Mouse (Mus musculus) stomach, postnatal 0 days (tissue): ENCODE measurements at regions not wholly inside any gene's neighbourhood (a gene's known extent, or its start where the extent isn't known, plus 50 kb on each side); places are given as distances from the start of the nearest gene placed in this dataset.

ENCODE experiments used
- ATAC-seq: fragments of 200-750 bp; cut with Nextera tagmentation; 2 replicates; pipeline ENCODE4 v1.8.0; 2017; ENCODE audit not compliant: low FRiP score, low TSS enrichment
- DNase-seq: peaks from one replicate; pipeline ENCODE4 v3.0.0-alpha.2; 2016; ENCODE audit warnings: low spot score
- H3K27ac ChIP-seq: fragments of 300-500 bp; sonication (generic); replicated peaks from 2 replicates; pipeline ENCODE4 v1.5.1; 2014; ENCODE audit warnings: mild to moderate bottlenecking, control low read depth
- H3K27me3 ChIP-seq: fragments of 300-500 bp; sonication (generic); 2 replicates; pipeline ENCODE4 v1.6.1; 2014; ENCODE audit warnings: low read length; ENCODE audit not compliant: control insufficient read depth, insufficient read depth
- H3K36me3 ChIP-seq: fragments of 300-500 bp; sonication (generic); 2 replicates; pipeline ENCODE4 v1.6.1; 2014; ENCODE audit warnings: low read length, mixed read lengths; ENCODE audit not compliant: control insufficient read depth, insufficient read depth
- H3K4me1 ChIP-seq: fragments of 300-500 bp; sonication (generic); replicated peaks from 2 replicates; pipeline ENCODE4 v1.6.1; 2014; ENCODE audit warnings: antibody characterized with exemption; ENCODE audit not compliant: control insufficient read depth, insufficient read depth
- H3K4me2 ChIP-seq: fragments of 300-500 bp; sonication (generic); replicated peaks from 2 replicates; pipeline ENCODE4 v1.6.1; 2014; ENCODE audit warnings: low read depth, mild to moderate bottlenecking, control low read depth, moderate library complexity
- H3K4me3 ChIP-seq: fragments of 300-500 bp; sonication (generic); 2 replicates; pipeline ENCODE4 v1.5.1; 2014; ENCODE audit warnings: low read depth, low read length, control low read depth
- H3K9ac ChIP-seq: fragments of 300-500 bp; sonication (generic); 2 replicates; pipeline ENCODE4 v1.6.1; 2014; ENCODE audit warnings: mild to moderate bottlenecking, low read length, control low read depth, mixed read lengths
- H3K9me3 ChIP-seq: fragments of 300-500 bp; sonication (generic); 2 replicates; pipeline ENCODE4 v1.6.1; 2016; ENCODE audit warnings: low read length; ENCODE audit not compliant: control insufficient read depth
- CTCF ChIP-seq: IDR thresholded peaks from 2 replicates; pipeline ENCODE4 v1.5.1; 2016; ENCODE audit warnings: antibody characterized with exemption, low read depth, mild to moderate bottlenecking, moderate library complexity
- EP300 ChIP-seq: optimal IDR thresholded peaks from 2 replicates; pipeline ENCODE3; 2016; ENCODE audit warnings: antibody characterized with exemption
- WGBS: fragments of 180-500 bp; shearing (Covaris S2); extraction: QIAGEN DNeasy Blood & Tissue Kit; methylation state at CpG from one replicate; pipeline ENCODE4 v1.1.7; 2014; 5-methylcytosine and 5-hydroxymethylcytosine counted together

- no peak overlapping the region for H3K4me3 ChIP-seq
- peak overlapping the region; percentile 56; the same call in 1 of the 2 replicates for H3K27ac ChIP-seq
- TF ChIP-seq EP300, result peak; percentile 63
- TF ChIP-seq CTCF, result no peak
- ATAC-seq (peak; percentile 87; the same call in 1 of the 2 replicates), DNase-seq (no peak)
- no peaks in the 10 kb centered on the region for H3K4me1 ChIP-seq
- WGBS, result 50% methylated on average over 5 of the region's 5 CpGs
- H3K36me3 ChIP-seq, result no peaks in the 10 kb centered on the region
- H3K9me3 ChIP-seq, result no peaks in the 10 kb centered on the region
- no peak overlapping the region for H3K4me2 ChIP-seq
- H3K9ac ChIP-seq, result no peak overlapping the region
- H3K27me3 ChIP-seq, result no peaks in the 10 kb centered on the region
These were observed 634.9 kb upstream of the Adamts5 start for GRCm38 (mm10) chr16:86536479-86536878.

GRCm38 (mm10) chr16:86524135-86524534 lies 622.5 kb upstream of the Adamts5 start:
- Histone ChIP-seq H3K9ac (no peak overlapping the region), H3K27ac (no peak overlapping the region), H3K4me1 (no peaks in the 10 kb centered on the region), H3K4me2 (no peak overlapping the region), H3K27me3 (no peaks in the 10 kb centered on the region), H3K4me3 (no peak overlapping the region), H3K9me3 (no peaks in the 10 kb centered on the region), H3K36me3 (no peaks in the 10 kb centered on the region)
- TF ChIP-seq EP300, result no peak
- no peak for TF ChIP-seq CTCF
- ATAC-seq, result 0 out of 2 replicates have a peak, but pooled peaks have one; percentile 24
- DNase-seq, result no peak
- 78% methylated on average over 3 of the region's 3 CpGs for WGBS

- Histone ChIP-seq H3K36me3 (no peaks in the 10 kb centered on the region), H3K27me3 (no peaks in the 10 kb centered on the region), H3K9me3 (no peaks in the 10 kb centered on the region), H3K4me1 (no peaks in the 10 kb centered on the region), H3K9ac (no peak overlapping the region), H3K4me2 (no peak overlapping the region), H3K27ac (no peak overlapping the region), H3K4me3 (no peak overlapping the region)
- no peak for DNase-seq
- 15% methylated on average over 1 of the region's 1 CpGs for WGBS
- TF ChIP-seq EP300, result peak; percentile 36
- TF ChIP-seq CTCF, result no peak
- ATAC-seq, result no peak; the same call in 1 of the 2 replicates
These were observed 615.3 kb upstream of the Adamts5 start for GRCm38 (mm10) chr16:86516935-86517334.

- H3K27ac ChIP-seq, result no peak overlapping the region
- no peak overlapping the region for H3K9ac ChIP-seq
- no peaks in the 10 kb centered on the region for H3K9me3 ChIP-seq
- no peaks in the 10 kb centered on the region for H3K27me3 ChIP-seq
- H3K4me3 ChIP-seq, result no peak overlapping the region
- TF ChIP-seq CTCF (no peak), EP300 (no peak)
- DNase-seq (no peak), ATAC-seq (no peak)
- no peaks in the 10 kb centered on the region for H3K36me3 ChIP-seq
- H3K4me2 ChIP-seq, result no peak overlapping the region
- H3K4me1 ChIP-seq, result no peaks in the 10 kb centered on the region
- whole genome bisulfite sequencing, result 53% methylated on average over 3 of the region's 3 CpGs
These were observed 614.5 kb upstream of the Adamts5 start for GRCm38 (mm10) chr16:86516144-86516543.

- 42% methylated on average over 3 of the region's 3 CpGs for WGBS
- no peaks in the 10 kb centered on the region for H3K9me3 ChIP-seq
- DNase-seq (no peak), ATAC-seq (no peak)
- no peak overlapping the region for H3K9ac ChIP-seq
- H3K27me3 ChIP-seq, result no peaks in the 10 kb centered on the region
- H3K4me2 ChIP-seq, result no peak overlapping the region
- no peaks in the 10 kb centered on the region for H3K4me1 ChIP-seq
- H3K27ac ChIP-seq, result no peak overlapping the region
- H3K36me3 ChIP-seq, result no peaks in the 10 kb centered on the region
- no peak overlapping the region for H3K4me3 ChIP-seq
- TF ChIP-seq EP300, result no peak
- TF ChIP-seq CTCF, result no peak
These were observed 599.7 kb upstream of the Adamts5 start for GRCm38 (mm10) chr16:86501074-86501952.

- Histone ChIP-seq H3K9me3 (no peaks in the 10 kb centered on the region), H3K27me3 (no peaks in the 10 kb centered on the region), H3K4me1 (no peaks in the 10 kb centered on the region), H3K36me3 (no peaks in the 10 kb centered on the region), H3K9ac (no peak overlapping the region), H3K27ac (no peak overlapping the region), H3K4me2 (no peak overlapping the region), H3K4me3 (no peak overlapping the region)
- TF ChIP-seq CTCF (peak; percentile 32; the same call in 1 of the 2 replicates), EP300 (no peak)
- whole genome bisulfite sequencing, result 61% methylated on average over 1 of the region's 1 CpGs
- DNase-seq (no peak), ATAC-seq (no peak)
These were observed 573.5 kb upstream of the Adamts5 start for GRCm38 (mm10) chr16:86475145-86475544.
